Mouse (Mus musculus) lung, postnatal 0 days (tissue): ENCODE results near the gene Prss42. TPM values are rescaled to one million over a fixed set of nuclear protein-coding genes. Genes with fewer than 3 reads are reported as not detected.
A peak's percentile ranks its signal among the peaks of the same experiment; 100 is the strongest.

Experiments
- ATAC-seq: fragments of 200-750 bp; cut with Nextera tagmentation; 2 replicates; pipeline ENCODE4 v1.8.0; 2017; ENCODE audit warnings: moderate library complexity
- DNase-seq: peaks from one replicate; pipeline ENCODE4 v3.0.0-alpha.2; 2016; ENCODE audit warnings: low spot score
- H3K27ac ChIP-seq: fragments of 300-500 bp; sonication (generic); 2 replicates; pipeline ENCODE4 v1.5.1; 2014; ENCODE audit warnings: antibody characterized with exemption, mild to moderate bottlenecking, low read length, mixed read lengths
- H3K27me3 ChIP-seq: fragments of 300-500 bp; sonication (generic); replicated peaks from 2 replicates; pipeline ENCODE4 v1.6.1; 2014; ENCODE audit warnings: low read length, mixed read lengths; ENCODE audit not compliant: insufficient read depth
- H3K36me3 ChIP-seq: fragments of 300-500 bp; sonication (generic); 2 replicates; pipeline ENCODE4 v1.6.1; 2014; ENCODE audit warnings: low read length, mixed read lengths; ENCODE audit not compliant: insufficient read depth
- H3K4me1 ChIP-seq: fragments of 300-500 bp; sonication (generic); 2 replicates; pipeline ENCODE4 v1.6.1; 2014; ENCODE audit warnings: antibody characterized with exemption, low read depth, low read length, mixed read lengths; ENCODE audit not compliant: insufficient read depth
- H3K4me2 ChIP-seq: fragments of 300-500 bp; sonication (generic); replicated peaks from 2 replicates; pipeline ENCODE4 v1.6.1; 2014; ENCODE audit warnings: low read depth, mild to moderate bottlenecking, low read length, moderate library complexity, mixed read lengths
- H3K4me3 ChIP-seq: fragments of 300-500 bp; sonication (generic); 2 replicates; pipeline ENCODE4 v1.5.1; 2014; ENCODE audit warnings: low read depth, low read length
- H3K9ac ChIP-seq: fragments of 300-500 bp; sonication (generic); replicated peaks from 2 replicates; pipeline ENCODE4 v1.6.1; 2014; ENCODE audit warnings: low read depth, mild to moderate bottlenecking
- H3K9me3 ChIP-seq: fragments of 300-500 bp; sonication (generic); 2 replicates; pipeline ENCODE4 v1.6.1; 2016; ENCODE audit warnings: low read length, mixed read lengths
- CTCF ChIP-seq: IDR thresholded peaks from 2 replicates; pipeline ENCODE4 v1.5.1; 2016; ENCODE audit warnings: antibody characterized with exemption, mild to moderate bottlenecking
- EP300 ChIP-seq: IDR thresholded peaks from 2 replicates; pipeline ENCODE4 v1.6.1; 2016; ENCODE audit warnings: antibody characterized with exemption, mild to moderate bottlenecking, control low read depth
- WGBS: fragments of 180-500 bp; shearing (Covaris S2); extraction: QIAGEN DNeasy Blood & Tissue Kit; methylation state at CpG from one replicate; pipeline ENCODE4 v1.1.7; 2014; 5-methylcytosine and 5-hydroxymethylcytosine counted together
- polyA plus RNA-seq: library from polyadenylated mRNA; unstranded; fragments of >200 nt; fragmentation: Nextera tagmentation; extraction: Ambion mirVana; gene quantifications from 2 replicates; pipeline ENCODE4 v1.2.1, GENCODE M21; 2015

Gene Prss42
- not detected in 2 replicates for polyA plus RNA-seq

DNA sequence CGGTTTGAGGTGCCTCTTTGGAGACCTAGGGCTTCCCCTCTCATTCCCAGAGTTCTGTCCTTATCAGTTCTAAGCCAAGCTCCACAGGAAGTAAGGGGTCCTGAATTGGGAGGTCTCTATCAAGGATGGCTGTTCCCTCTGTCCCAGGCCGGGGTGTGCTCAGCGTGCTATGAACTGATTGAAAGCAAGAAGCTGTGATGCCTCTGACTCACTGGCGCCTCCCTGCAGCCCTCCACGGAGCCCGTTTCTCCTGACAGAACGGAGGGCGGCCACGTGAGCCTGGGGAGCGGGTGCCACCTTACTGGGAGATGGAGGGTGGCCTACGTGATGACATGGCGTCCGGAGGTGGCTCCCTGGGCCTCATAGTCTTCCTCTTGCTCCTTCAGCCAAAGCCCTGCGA lies at the start of gene Prss42:
Prss42 (plus strand) TSS at position 301 of the 400 bp plus-strand sequence.
- no peak for TF ChIP-seq EP300
- no peak for TF ChIP-seq CTCF
- Histone ChIP-seq H3K4me3 (no peak within 1 kb of the TSS), H3K9ac (no peak within 1 kb of the TSS), H3K27me3 (no peaks in the 10 kb centered on the region), H3K4me1 (no peaks in the 10 kb centered on the region), H3K4me2 (no peak within 1 kb of the TSS), H3K9me3 (no peaks in the 10 kb centered on the region), H3K27ac (no peak within 1 kb of the TSS), H3K36me3 (no peaks in the 10 kb centered on the region)
- DNase-seq (no peak), ATAC-seq (no peak)
- 90% methylated on average over 14 of the region's 14 CpGs for WGBS

DNA sequence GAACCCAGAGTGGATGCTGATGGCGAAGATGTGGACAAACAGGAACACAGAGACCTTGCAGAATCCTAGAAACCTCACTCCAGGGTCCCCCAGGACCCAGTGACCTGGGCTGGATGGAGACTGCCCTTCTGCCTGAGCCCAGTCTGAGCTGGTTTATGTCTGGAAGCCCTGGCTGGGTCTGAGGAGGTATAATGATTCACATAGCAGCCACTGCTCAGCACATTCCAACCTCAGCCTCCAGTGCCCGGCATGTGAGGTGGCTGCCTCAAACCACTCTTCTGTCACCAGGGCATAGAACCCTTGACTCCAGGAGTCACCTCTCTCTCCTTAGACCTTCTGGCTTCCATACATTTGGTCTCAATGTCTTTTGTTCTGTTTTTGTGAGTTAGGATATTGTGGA lies 49.5 kb upstream of the Prss42 start:
- H3K36me3 ChIP-seq, result no peaks in the 10 kb centered on the region
- 36% methylated on average over 2 of the region's 2 CpGs for WGBS
- H3K27me3 ChIP-seq, result peaks cover 2% of the 10 kb centered on the region; the same call in 1 of the 2 replicates
- no peak for TF ChIP-seq EP300
- no peak for TF ChIP-seq CTCF
- no peak overlapping the region for H3K4me2 ChIP-seq
- H3K4me1 ChIP-seq, result no peaks in the 10 kb centered on the region; the same call in none of the 2 replicates
- DNase-seq (no peak), ATAC-seq (no peak)
- no peak overlapping the region for H3K27ac ChIP-seq
- no peak overlapping the region for H3K9ac ChIP-seq
- H3K9me3 ChIP-seq, result no peaks in the 10 kb centered on the region
- no peak overlapping the region for H3K4me3 ChIP-seq

DNA sequence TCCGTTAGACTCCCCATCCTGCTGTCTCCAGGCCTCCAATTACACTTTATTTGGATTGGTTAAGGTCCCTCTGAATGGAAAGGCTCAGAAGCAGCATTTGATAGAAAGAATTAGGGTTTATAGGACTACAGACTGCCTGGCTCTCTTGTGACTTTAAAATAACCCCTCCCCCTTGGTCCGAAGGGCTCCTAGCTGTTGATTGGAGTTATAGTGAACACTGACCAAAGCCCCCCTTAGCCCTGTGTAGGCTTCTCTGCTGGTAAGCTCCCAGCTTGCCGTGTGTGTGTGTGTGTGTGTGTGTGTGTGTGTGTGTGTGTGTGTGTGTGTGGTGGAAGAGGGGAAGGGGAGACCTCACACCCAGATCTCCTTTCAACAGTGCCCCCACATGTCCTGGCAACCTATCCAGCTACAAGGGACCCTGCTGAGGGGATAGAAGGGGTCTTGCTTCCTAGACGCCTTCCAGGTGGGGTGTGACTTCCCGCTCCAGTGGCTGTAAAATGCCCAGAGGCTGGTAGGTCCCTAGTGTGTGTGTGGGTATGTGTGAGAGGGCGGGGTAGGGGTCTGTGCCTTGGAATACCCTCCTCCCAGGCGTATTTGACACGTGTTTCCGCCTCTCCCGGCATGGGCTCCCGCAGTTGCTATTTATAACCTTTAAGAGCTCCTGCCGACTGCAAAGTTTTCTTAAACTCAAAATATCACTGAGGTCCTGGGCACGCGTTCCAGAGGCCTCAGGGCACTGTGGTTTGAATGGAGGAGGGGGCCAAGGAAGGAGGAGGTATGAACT lies 47.4 kb upstream of the Prss42 start:
- no peak overlapping the region for H3K4me3 ChIP-seq
- DNase-seq (no peak), ATAC-seq (0 out of 2 replicates have a peak, but pooled peaks have one; percentile 30)
- no peak overlapping the region for H3K27ac ChIP-seq
- H3K36me3 ChIP-seq, result no peaks in the 10 kb centered on the region
- no peak overlapping the region for H3K9ac ChIP-seq
- H3K4me1 ChIP-seq, result no peaks in the 10 kb centered on the region; the same call in none of the 2 replicates
- no peaks in the 10 kb centered on the region for H3K27me3 ChIP-seq
- no peak overlapping the region for H3K4me2 ChIP-seq
- H3K9me3 ChIP-seq, result no peaks in the 10 kb centered on the region
- WGBS, result 22% methylated on average over 14 of the region's 14 CpGs
- TF ChIP-seq CTCF (no peak), EP300 (no peak)

- Histone ChIP-seq H3K9me3 (no peaks in the 10 kb centered on the region), H3K36me3 (no peaks in the 10 kb centered on the region), H3K4me3 (no peak overlapping the region), H3K4me1 (no peaks in the 10 kb centered on the region; the same call in none of the 2 replicates), H3K27ac (no peak overlapping the region), H3K27me3 (no peaks in the 10 kb centered on the region), H3K4me2 (no peak overlapping the region), H3K9ac (no peak overlapping the region)
- 71% methylated on average over 5 of the region's 5 CpGs for WGBS
- no peak for TF ChIP-seq EP300
- DNase-seq, result no peak
- no peak for ATAC-seq
Observed at GRCm38 (mm10) chr9:110751412-110751811, 46.6 kb upstream of the Prss42 start.

- no peaks in the 10 kb centered on the region for H3K36me3 ChIP-seq
- WGBS, result 78% methylated on average over 4 of the region's 4 CpGs
- TF ChIP-seq EP300, result no peak
- no peak for TF ChIP-seq CTCF
- H3K27me3 ChIP-seq, result no peaks in the 10 kb centered on the region
- H3K9ac ChIP-seq, result no peak overlapping the region
- no peaks in the 10 kb centered on the region for H3K9me3 ChIP-seq
- ATAC-seq, result no peak
- no peaks in the 10 kb centered on the region; the same call in none of the 2 replicates for H3K4me1 ChIP-seq
- no peak for DNase-seq
- no peak overlapping the region for H3K4me3 ChIP-seq
- no peak overlapping the region for H3K4me2 ChIP-seq
- no peak overlapping the region for H3K27ac ChIP-seq
Observed at GRCm38 (mm10) chr9:110752917-110753435, 45.0 kb upstream of the Prss42 start.

DNA sequence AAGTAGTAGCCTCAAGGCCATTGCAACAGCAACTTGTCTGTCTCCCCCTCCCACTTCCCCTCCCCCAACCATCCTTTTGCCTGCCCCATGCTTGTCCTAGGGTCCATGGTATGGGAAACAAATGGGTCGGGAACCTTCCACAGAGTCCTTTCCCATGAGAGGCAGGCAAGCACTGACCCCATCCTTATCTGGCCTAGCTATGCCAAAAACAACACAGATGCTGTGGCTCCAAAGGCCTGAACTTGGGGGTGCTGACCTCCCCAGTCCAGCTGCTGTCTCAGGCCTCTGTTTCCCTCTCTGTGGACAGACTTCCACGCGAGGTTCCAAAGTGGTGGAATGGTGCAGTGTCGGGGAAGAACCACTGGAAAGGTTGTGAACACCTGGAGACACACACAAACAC lies 44.2 kb upstream of the Prss42 start:
- 67% methylated on average over 4 of the region's 4 CpGs for WGBS
- H3K9me3 ChIP-seq, result no peaks in the 10 kb centered on the region
- H3K4me3 ChIP-seq, result no peak overlapping the region
- ATAC-seq (no peak), DNase-seq (no peak)
- no peak overlapping the region for H3K4me2 ChIP-seq
- H3K4me1 ChIP-seq, result no peaks in the 10 kb centered on the region; the same call in none of the 2 replicates
- no peak overlapping the region for H3K9ac ChIP-seq
- H3K27me3 ChIP-seq, result no peaks in the 10 kb centered on the region
- no peaks in the 10 kb centered on the region for H3K36me3 ChIP-seq
- no peak overlapping the region for H3K27ac ChIP-seq
- TF ChIP-seq CTCF, result no peak
- TF ChIP-seq EP300, result no peak
